Mouse (Mus musculus) embryonic facial prominence, embryonic 14.5 days (tissue): Measurements from ENCODE around the gene Nup214. TPM values are rescaled to one million over a fixed set of nuclear protein-coding genes. Genes with fewer than 3 reads are reported as not detected.

Experiments used
- ATAC-seq: fragments of 200-750 bp; cut with Nextera tagmentation; 2 replicates; pipeline ENCODE4 v1.8.0; 2017; ENCODE audit warnings: low read depth, moderate number of reproducible peaks, moderate TSS enrichment
- DNase-seq: peaks from one replicate; pipeline ENCODE4 v3.0.0-alpha.2; 2015; ENCODE audit warnings: low spot score
- H3K27ac ChIP-seq: fragments of 300-500 bp; sonication (generic); replicated peaks from 2 replicates; pipeline ENCODE4 v1.5.1; 2014; ENCODE audit warnings: low read depth, mild to moderate bottlenecking, low read length, moderate library complexity
- H3K27me3 ChIP-seq: fragments of 300-500 bp; sonication (generic); replicated peaks from 2 replicates; pipeline ENCODE4 v1.6.1; 2014; ENCODE audit warnings: low read length; ENCODE audit not compliant: control insufficient read depth, insufficient read depth
- H3K36me3 ChIP-seq: fragments of 300-500 bp; sonication (generic); 2 replicates; pipeline ENCODE4 v1.6.1; 2014; ENCODE audit warnings: low read length, mixed read lengths; ENCODE audit not compliant: control insufficient read depth, insufficient read depth
- H3K4me1 ChIP-seq: fragments of 300-500 bp; sonication (generic); 2 replicates; pipeline ENCODE4 v1.6.1; 2014; ENCODE audit warnings: antibody characterized with exemption, low read length; ENCODE audit not compliant: control insufficient read depth, insufficient read depth
- H3K4me2 ChIP-seq: fragments of 300-500 bp; sonication (generic); 2 replicates; pipeline ENCODE4 v1.6.1; 2014; ENCODE audit warnings: low read depth, mild to moderate bottlenecking, low read length, moderate library complexity, mixed read lengths
- H3K4me3 ChIP-seq: fragments of 300-500 bp; sonication (generic); 2 replicates; pipeline ENCODE4 v1.5.1; 2014; ENCODE audit warnings: low read depth, mild to moderate bottlenecking, low read length
- H3K9ac ChIP-seq: fragments of 300-500 bp; sonication (generic); 2 replicates; pipeline ENCODE4 v1.6.1; 2014; ENCODE audit warnings: low read depth, mild to moderate bottlenecking, low read length, moderate library complexity, mixed read lengths
- H3K9me3 ChIP-seq: fragments of 300-500 bp; sonication (generic); 2 replicates; pipeline ENCODE4 v1.6.1; 2016; ENCODE audit warnings: low read length; ENCODE audit not compliant: control insufficient read depth
- WGBS: fragments of 180-500 bp; shearing (Covaris S2); extraction: QIAGEN DNeasy Blood & Tissue Kit; methylation state at CpG from one replicate; pipeline ENCODE4 v1.1.7; 2014; 5-methylcytosine and 5-hydroxymethylcytosine counted together
- polyA plus RNA-seq: library from polyadenylated mRNA; unstranded; fragments of >200 nt; fragmentation: Nextera tagmentation; extraction: Ambion mirVana; gene quantifications from 2 replicates; pipeline ENCODE4 v1.2.1, GENCODE M21; 2014

Gene Nup214
- polyA plus RNA-seq, 1 experiment from 2014 or later, result 66.4 TPM

- Histone ChIP-seq H3K27me3 (no peaks in the 10 kb centered on the region), H3K4me3 (no peak overlapping the region), H3K4me1 (peaks cover 7% of the 10 kb centered on the region; the same call in 1 of the 2 replicates), H3K36me3 (peaks cover 32% of the 10 kb centered on the region), H3K27ac (no peak overlapping the region), H3K9ac (no peak overlapping the region), H3K4me2 (no peak overlapping the region), H3K9me3 (no peaks in the 10 kb centered on the region)
- ATAC-seq (no peak), DNase-seq (no peak)
- 85% methylated on average over 4 of the region's 4 CpGs for WGBS
Observed at GRCm38 (mm10) chr2:31972589-31972988, 1.6 kb upstream of the Nup214 start.

DNA sequence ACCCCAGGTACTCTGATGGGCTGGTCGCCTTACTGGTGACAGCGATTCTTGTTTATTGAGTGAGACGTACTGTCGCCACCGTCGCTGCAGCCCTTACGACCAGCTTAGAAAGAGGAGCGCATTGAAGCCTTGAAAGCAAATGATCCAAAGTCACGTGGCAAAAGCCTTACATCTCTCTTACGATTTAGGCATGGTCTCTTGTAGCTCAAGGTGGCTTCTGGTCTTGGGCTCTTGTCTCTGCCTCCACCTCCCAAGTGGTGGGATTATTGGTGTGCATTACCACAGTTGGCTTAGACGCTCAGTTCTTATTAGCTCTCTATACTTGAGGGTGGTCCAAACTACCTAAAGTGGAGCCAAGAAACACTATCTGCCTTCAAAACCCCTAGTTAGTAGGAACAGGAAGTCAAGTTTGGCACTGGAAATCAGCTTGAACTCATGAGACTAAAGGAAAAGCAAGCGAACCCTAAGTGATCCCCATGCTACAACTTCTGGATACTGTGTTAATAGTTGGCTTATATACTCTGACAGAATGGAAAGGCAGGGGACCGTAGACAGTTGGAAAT is 654 bp downstream of the Nup214 start:
- 7% methylated on average over 13 of the region's 13 CpGs for WGBS
- H3K27me3 ChIP-seq, result no peaks in the 10 kb centered on the region
- no peak for DNase-seq
- H3K4me1 ChIP-seq, result peaks cover 7% of the 10 kb centered on the region; the same call in 1 of the 2 replicates
- peak overlapping the region; percentile 95 for H3K4me2 ChIP-seq
- H3K9me3 ChIP-seq, result no peaks in the 10 kb centered on the region
- peak overlapping the region; percentile 95 for H3K9ac ChIP-seq
- no peak for ATAC-seq
- no peak overlapping the region; the same call in 1 of the 2 replicates for H3K27ac ChIP-seq
- H3K36me3 ChIP-seq, result peaks cover 51% of the 10 kb centered on the region
- peak overlapping the region; percentile 90 for H3K4me3 ChIP-seq

DNA sequence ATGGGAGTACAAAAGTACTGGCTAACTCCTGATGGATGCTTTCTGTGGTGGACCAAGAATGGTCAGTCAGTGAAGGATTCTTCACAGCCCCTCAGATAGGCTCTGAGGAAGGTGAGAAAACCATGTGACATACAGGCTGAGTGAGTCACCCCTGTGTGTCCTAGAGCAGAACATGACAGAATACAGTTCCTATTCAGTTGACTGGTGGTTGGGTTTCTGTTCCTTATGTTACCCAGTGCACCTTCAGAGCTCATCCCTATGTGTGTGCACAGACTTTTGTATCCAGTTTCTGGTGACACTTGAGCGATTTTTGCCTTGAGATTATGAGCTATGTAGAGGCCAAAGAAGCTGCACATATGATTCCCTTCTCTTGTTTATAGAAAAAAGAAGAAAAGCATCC is 13.5 kb downstream of the Nup214 start:
- H3K9me3 ChIP-seq, result no peaks in the 10 kb centered on the region
- H3K4me3 ChIP-seq, result no peak overlapping the region
- H3K4me1 ChIP-seq, result no peaks in the 10 kb centered on the region
- DNase-seq (no peak), ATAC-seq (no peak)
- no peak overlapping the region for H3K27ac ChIP-seq
- H3K9ac ChIP-seq, result no peak overlapping the region
- 96% methylated on average over 1 of the region's 1 CpGs for WGBS
- H3K36me3 ChIP-seq, result peaks cover 92% of the 10 kb centered on the region
- H3K4me2 ChIP-seq, result no peak overlapping the region
- no peaks in the 10 kb centered on the region for H3K27me3 ChIP-seq

DNA sequence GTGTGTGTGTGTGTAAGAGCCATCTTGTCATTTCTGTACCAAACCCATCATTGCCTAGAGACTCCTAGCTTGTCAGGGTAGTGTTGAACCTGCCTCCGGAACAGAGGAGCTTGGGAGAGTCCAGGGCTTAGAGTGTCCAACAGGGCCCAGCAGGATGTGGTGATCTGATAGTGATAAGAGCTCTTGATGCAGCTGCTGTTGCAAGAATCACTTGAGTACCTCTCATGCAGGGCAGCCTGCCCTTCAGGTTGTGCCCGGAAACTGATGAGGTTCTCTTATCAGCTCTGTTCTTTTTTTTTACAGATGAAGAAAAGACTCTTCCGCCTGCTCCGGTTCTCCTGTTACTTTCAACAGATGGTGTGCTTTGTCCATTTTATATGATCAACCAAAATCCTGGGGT is 16.7 kb downstream of the Nup214 start:
- H3K4me2 ChIP-seq, result no peak overlapping the region
- DNase-seq (no peak), ATAC-seq (no peak)
- no peaks in the 10 kb centered on the region for H3K27me3 ChIP-seq
- H3K27ac ChIP-seq, result no peak overlapping the region
- H3K36me3 ChIP-seq, result peaks cover 89% of the 10 kb centered on the region
- 93% methylated on average over 4 of the region's 4 CpGs for WGBS
- H3K4me1 ChIP-seq, result no peaks in the 10 kb centered on the region
- H3K9me3 ChIP-seq, result no peaks in the 10 kb centered on the region
- no peak overlapping the region for H3K9ac ChIP-seq
- H3K4me3 ChIP-seq, result no peak overlapping the region

GRCm38 (mm10) chr2:31994896-31995295 is 20.7 kb downstream of the Nup214 start:
- no peaks in the 10 kb centered on the region for H3K27me3 ChIP-seq
- no peaks in the 10 kb centered on the region for H3K4me1 ChIP-seq
- H3K27ac ChIP-seq, result no peak overlapping the region
- no peak overlapping the region for H3K9ac ChIP-seq
- WGBS, result 94% methylated on average over 9 of the region's 9 CpGs
- H3K36me3 ChIP-seq, result peaks cover 97% of the 10 kb centered on the region
- ATAC-seq (no peak), DNase-seq (no peak)
- H3K4me2 ChIP-seq, result no peak overlapping the region
- no peaks in the 10 kb centered on the region for H3K9me3 ChIP-seq
- no peak overlapping the region for H3K4me3 ChIP-seq

- Histone ChIP-seq H3K4me2 (no peak overlapping the region), H3K27ac (no peak overlapping the region), H3K9me3 (no peaks in the 10 kb centered on the region), H3K9ac (no peak overlapping the region), H3K36me3 (peaks cover 96% of the 10 kb centered on the region), H3K27me3 (no peaks in the 10 kb centered on the region), H3K4me3 (no peak overlapping the region), H3K4me1 (no peaks in the 10 kb centered on the region)
- 96% methylated on average over 13 of the region's 13 CpGs for WGBS
- no peak for ATAC-seq
- no peak for DNase-seq
Observed at GRCm38 (mm10) chr2:31996060-31996459, 21.8 kb downstream of the Nup214 start.

DNA sequence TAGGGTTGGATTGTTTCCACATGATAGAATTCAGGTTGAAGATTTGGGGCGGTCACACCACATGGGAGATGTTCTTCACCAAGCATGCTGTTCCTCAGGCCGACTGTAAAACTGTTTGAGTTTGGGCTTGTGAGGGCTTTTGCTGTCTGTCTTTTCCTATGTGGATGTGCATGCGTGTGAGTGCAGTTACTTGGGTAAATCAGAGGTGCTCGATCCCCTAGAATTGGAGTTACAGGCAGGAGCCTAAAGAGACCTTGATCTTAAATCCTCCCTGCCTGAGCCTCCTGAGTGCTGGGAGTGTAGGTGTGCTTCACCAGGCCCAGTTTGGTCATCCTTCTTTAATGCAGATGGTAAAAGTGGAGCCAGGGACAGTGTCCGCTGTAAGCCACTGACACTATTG is 23.3 kb downstream of the Nup214 start:
- H3K27ac ChIP-seq, result no peak overlapping the region
- no peak for DNase-seq
- no peaks in the 10 kb centered on the region for H3K27me3 ChIP-seq
- ATAC-seq, result no peak
- H3K36me3 ChIP-seq, result peaks cover 89% of the 10 kb centered on the region
- no peak overlapping the region for H3K9ac ChIP-seq
- no peak overlapping the region for H3K4me3 ChIP-seq
- no peak overlapping the region for H3K4me2 ChIP-seq
- no peaks in the 10 kb centered on the region for H3K9me3 ChIP-seq
- no peaks in the 10 kb centered on the region for H3K4me1 ChIP-seq
- WGBS, result 93% methylated on average over 5 of the region's 5 CpGs

DNA sequence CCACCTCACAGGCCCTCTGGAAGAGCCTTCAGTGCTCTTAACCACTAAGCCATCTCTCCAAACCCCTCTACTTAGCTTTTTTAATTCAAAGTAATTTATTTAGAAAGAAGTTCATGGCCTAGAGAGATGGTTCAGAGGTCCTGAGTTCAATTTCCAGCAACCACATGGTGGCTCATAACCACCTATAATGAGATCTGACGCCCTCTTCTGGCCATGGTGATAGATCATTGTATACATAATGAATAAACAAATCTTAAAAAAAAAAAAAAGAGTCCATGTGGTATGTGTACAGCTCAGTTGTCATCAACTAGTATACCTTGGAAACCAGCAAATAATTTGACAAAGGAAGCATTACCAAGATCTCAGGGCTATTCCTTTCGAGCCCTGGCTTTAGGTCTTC is 24.2 kb downstream of the Nup214 start:
- no peaks in the 10 kb centered on the region for H3K9me3 ChIP-seq
- no peaks in the 10 kb centered on the region for H3K27me3 ChIP-seq
- no peak overlapping the region for H3K4me3 ChIP-seq
- H3K36me3 ChIP-seq, result peaks cover 89% of the 10 kb centered on the region
- DNase-seq, result no peak
- no peak overlapping the region for H3K9ac ChIP-seq
- WGBS, result 77% methylated on average over 2 of the region's 2 CpGs
- no peak overlapping the region for H3K4me2 ChIP-seq
- H3K4me1 ChIP-seq, result no peaks in the 10 kb centered on the region
- ATAC-seq, result no peak
- H3K27ac ChIP-seq, result no peak overlapping the region

DNA sequence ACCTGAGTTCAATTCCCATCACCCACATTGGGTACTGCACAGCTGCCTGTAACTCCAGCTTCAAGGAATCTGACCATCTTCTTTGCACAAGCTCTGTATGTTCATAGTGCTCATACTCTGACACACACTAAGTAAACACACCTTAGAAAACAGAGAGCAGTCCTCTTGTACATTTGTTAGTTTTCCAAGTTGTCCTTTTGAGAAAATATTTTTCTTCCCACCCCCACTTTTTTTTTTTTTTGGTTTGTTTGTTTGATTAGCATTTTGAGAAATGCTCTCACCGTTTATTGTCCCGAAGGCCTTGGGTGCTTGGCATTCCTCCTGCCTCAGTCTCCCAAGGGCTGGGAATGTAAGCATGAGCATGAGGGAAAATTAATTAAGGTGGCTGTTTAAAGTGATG is 34.1 kb downstream of the Nup214 start:
- Histone ChIP-seq H3K36me3 (peaks cover 92% of the 10 kb centered on the region), H3K9me3 (no peaks in the 10 kb centered on the region), H3K4me1 (no peaks in the 10 kb centered on the region), H3K27me3 (no peaks in the 10 kb centered on the region), H3K27ac (no peak overlapping the region), H3K9ac (no peak overlapping the region), H3K4me3 (no peak overlapping the region), H3K4me2 (no peak overlapping the region)
- 88% methylated on average over 2 of the region's 2 CpGs for WGBS
- DNase-seq, result no peak
- ATAC-seq, result no peak
